Mouse (Mus musculus) layer of hippocampus, postnatal 36 days (tissue): ENCODE data around the gene Armc5. TPM values are rescaled to one million over a fixed set of nuclear protein-coding genes. Genes with fewer than 3 reads are reported as not detected.

Experiments
- DNase-seq, 2 experiments: peaks; one replicate each; pipeline ENCODE4 v3.0.0; 2022
- total RNA-seq, 2 experiments: library from RNA; stranded (reverse); gene quantifications; 2 replicates each; pipeline ENCODE4 v1.2.3; 2021

Gene Armc5
- 10 to 100 TPM; 11.2 to 12.2 TPM for total RNA-seq

- peak; percentile 81 to 82 for DNase-seq
Measured at GRCm38 (mm10) chr7:128236856-128237592, at the start of gene Armc5. TSS of gene Armc5 (plus strand) at chr7:128237342.

GRCm38 (mm10) chr7:128201607-128202006 is 35.5 kb upstream of the Armc5 start:
- DNase-seq: no peak

- DNase-seq: no peak
Measured at GRCm38 (mm10) chr7:128203071-128203470, 34.1 kb upstream of the Armc5 start.

GRCm38 (mm10) chr7:128204179-128204578 is 33.0 kb upstream of the Armc5 start:
- DNase-seq: no peak

DNA sequence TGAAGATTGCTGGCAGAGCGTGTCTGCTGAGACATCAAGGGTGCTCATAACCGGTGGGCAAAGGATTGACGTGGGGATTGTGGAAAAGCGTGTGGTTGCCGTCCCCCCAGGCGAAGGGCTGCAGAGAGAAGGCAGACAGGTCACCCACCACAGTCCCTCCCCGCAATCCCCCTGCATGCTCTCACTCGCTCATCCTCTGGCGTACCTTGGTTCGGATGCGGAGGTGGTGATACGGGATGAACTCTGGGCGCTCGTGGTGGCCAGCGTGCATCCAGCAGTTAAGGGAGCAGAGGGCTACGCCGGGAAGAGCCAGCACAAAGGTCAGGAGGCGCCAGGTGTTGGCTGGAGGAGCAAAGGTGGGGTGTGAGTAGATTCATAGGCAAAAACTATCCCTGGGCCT is 31.4 kb upstream of the Armc5 start:
- no peak for DNase-seq

GRCm38 (mm10) chr7:128206152-128206551 is 31.0 kb upstream of the Armc5 start, which contains the start of gene Cox6a2:
TSS of gene Cox6a2 (minus strand) at chr7:128206387.
- no peak for DNase-seq

- DNase-seq: peak; percentile 23 to 41
Measured at GRCm38 (mm10) chr7:128208187-128208586, 29.0 kb upstream of the Armc5 start.

GRCm38 (mm10) chr7:128209826-128210225 is 27.3 kb upstream of the Armc5 start:
- DNase-seq: no peak

DNA sequence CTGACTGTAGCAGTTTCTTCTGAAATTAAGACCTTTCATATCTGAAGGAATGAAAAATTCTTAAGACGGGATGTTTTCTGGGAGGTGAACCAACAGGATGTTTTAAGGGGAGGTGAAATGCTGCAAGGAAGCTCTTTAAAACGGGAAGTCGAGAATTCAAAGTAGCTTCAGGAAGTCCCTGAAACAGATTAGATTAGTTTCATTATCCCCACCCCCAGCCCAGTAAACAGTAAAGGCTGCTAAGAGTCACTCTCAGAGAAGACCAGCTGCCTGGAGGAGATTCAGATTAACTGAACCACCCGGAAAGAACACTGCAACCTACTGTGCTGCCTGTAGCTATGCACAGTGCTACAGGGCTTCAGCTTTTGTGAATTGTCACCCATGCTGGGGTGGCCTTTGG is 17.2 kb upstream of the Armc5 start:
- DNase-seq: no peak

DNA sequence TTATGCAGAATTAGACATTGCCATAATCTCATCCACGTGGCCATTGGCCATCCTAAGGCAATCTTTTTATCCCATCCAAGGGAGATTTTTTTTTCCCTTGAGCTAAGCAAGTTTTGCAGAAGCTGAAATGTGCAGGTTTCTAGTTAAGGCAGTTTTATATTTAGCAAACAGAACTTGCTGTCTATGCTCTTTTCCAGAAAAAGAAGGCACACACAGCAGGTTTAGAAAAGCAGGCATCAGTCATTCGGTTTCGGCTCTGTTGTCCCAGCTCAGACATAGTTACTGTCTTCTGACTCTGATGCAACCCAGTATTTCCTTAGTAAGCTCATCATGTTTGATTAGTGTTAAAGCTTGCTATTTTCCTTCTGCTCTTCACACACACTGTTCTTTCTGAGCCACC is 16.2 kb upstream of the Armc5 start:
- no peak for DNase-seq

DNA sequence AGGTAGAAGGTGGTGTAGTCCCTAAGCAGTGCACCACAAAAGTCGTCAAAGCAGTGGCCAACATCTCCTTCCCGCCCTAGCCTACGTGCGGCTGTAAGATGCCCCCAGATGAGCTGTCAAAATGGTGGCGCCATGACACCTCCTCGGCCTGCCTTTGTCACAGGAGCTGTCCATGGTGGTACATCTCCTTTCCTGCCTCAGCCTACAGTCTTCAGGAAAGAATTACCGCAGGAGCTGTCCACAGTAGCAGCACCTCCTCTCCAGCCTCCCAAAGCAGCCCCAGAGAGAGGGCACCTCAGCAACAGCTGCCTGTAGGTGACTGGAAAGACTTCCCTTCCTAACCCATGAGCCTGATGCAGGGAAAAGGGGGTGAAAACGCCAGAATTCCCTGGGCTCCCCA is 5.4 kb upstream of the Armc5 start:
- no peak for DNase-seq

DNA sequence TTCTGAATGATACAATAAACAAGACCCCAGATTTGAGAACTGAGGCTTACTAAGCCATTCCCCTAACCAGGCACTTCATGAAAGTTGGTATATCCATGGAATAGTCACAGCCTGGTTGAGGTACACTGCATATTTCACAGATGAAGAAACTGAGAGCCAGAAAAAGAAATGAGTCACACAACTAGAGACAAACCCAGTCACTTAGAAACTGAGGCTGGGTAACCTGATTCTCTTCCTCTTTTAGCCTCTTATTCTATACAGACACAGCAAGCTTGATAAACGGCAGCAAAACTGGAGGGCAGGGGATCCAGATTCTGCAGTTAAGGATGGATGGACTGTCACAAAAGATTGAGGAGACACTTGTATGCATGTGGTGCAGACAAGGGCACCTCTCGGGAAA is 2.3 kb upstream of the Armc5 start:
- no peak for DNase-seq

DNA sequence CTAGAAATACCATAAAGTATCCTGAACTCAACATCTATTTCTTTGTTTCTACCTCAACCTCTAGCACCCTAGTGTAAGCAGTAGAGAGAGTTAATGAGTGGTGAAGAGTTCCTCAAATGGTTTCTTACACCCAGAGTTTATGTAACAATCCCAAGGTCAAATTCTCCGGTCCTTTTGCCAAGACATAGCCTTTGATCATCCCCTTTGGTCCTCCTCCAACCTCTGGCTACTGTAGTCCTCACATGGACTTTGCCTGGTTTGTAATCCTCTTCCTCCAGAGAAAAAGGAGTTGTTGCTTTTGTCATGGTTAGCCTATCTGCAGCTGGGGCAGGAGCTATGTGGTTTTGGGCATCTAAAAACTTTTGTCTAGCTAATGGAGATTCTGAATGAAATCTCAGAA is 1.7 kb upstream of the Armc5 start:
- no peak for DNase-seq

DNA sequence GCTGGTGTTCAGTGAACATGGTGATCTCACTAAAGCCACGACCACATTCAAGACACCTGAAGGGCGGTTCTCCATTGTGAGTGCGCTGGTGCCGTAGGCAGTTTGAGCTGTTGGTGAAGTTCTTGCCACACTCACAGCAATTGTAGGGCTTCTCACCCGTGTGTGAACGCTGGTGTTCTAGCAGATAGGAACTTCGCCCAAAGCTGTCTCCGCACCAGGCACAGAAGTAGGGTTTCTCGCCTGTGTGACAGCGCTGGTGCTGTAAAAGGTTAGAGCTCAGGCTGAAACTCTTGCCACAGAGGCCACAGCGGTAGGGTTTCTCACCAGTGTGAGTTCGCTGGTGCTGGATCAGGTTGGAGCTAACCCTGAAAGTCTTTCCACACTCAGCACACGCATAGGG is 716 bp upstream of the Armc5 start:
- DNase-seq: no peak

GRCm38 (mm10) chr7:128237593-128237926 is 418 bp downstream of the Armc5 start:
- DNase-seq: no peak

DNA sequence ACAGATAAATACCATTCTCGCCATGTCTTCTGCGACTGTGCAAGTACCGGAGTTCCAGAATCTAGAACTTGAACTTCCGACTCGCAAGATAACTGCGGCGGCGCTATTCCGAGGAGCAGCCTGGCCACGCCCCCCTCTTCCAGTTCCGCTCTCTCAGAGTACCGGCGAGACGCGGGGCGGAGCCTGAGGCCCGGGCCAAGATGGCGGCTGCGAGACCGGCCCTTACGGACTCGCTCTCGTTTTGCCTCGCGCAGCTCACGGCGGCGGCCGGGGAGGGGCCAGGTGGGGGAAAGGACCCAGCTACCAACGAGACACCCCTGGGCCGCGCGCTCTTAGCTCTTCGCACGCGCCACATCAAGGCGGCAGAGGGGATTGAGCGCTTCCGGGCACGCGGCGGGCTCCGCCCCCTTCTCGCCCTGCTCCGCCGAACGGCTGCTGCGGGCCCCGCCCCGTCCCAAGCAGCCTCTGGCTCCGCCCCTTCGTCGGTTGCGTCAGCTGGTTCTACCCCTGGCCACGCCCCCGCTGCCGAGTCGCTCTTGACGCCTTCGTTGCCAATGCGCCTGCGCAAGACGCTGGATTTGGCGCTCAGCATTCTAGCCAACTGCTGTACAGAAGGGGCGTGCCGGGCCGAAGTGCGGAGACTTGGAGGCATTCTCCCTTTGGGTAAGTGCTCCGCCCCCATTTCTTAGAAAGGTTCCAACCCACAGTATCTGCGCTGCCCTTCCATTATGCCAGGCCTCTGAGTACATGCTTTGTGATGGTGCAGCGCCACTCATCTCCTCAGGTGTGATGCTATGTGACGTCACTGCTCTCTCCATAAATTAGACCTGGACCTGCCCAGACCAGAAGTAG is 1.0 kb downstream of the Armc5 start, which contains the start of gene 9130023H24Rik:
Gene 9130023H24Rik (minus strand): TSS at position 105 of the 852 bp plus-strand sequence.
- peak; percentile 99 to 100 for DNase-seq

DNA sequence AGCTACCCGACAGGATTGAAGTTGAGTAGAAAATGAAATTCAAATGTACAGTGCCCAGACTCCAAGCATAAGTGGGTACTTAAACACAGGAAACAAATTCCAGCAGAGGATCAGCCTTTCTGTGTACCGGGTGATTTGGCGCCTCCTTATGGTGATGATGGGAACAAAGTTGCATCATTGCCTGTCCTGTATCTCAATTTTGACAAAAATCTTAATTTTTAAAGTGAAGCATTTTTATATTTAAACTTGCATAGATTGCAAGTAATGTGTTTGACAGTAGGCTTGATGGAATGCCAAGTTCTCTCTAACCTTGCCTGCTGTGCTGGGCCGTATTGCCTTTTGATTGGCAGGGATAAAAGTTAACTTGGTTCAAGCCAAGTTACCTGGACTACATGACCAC is 1.8 kb downstream of the Armc5 start:
- no peak for DNase-seq

DNA sequence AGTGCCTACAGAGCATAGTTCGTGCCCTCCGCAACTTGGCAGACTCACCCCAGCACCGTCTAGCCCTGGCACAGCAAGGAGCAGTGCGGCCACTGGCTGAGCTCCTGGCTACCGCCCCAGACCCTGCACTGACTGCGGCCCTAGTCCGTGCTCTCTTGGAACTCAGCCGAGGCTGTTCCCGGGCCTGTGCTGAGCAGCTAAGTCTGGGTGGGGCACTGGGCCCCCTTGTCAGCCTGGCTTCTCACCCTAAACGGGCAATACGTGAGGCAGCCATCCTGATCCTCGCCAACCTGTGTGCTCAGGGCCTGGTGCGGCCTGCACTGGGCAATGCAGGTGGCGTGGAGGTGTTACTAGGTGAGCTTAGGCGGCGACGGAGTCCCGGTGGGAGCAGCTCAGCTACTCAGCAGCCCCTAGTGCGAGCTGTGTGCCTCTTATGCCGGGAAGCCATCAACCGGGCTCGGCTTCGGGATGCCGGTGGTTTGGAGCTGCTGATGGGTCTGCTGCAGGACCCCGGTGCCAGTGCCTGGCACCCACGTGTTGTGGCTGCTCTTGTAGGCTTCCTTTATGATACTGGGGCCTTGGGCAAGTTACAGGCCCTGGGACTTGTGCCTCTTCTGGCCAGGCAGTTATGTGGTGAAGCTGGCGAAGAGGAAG is 3.1 kb downstream of the Armc5 start:
- no peak for DNase-seq

DNA sequence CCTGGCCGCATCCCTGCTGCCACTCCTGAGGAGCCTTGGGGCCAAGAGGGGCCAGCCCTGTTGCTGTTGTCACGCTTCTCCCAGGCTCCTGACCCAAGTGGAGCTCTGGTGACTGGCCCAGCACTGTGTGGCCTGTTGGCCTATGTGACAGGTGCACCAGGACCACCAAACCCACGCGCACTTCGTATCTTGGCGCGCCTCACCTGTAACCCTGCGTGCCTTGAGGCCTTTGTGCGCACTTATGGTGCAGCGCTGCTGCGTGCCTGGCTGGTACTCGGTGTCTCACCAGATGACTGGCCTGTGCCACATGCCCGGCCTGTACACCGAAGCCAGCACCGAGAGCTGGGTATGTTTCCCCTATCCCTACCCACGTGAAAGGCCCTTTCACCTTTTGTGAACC is 5.2 kb downstream of the Armc5 start:
- no peak for DNase-seq

DNA sequence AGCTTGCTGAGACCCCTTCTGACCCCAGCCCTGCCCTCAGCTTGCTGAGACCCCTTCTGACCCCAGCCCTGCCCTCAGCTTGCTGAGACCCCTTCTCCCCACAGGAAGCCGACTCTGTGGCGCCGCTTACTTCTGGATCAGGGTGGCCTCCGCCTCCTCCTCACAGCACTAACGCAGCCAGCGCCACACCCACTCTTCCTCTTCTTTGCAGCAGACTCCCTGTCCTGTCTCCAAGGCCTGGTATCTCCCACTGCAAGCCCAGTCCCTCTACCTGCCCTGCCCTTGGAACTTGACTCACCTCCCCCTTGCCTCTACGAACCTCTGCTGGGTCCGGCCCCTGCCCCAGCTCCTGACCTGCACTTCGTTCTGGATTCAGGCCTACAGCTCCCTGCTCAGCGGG is 6.8 kb downstream of the Armc5 start:
- DNase-seq: no peak

DNA sequence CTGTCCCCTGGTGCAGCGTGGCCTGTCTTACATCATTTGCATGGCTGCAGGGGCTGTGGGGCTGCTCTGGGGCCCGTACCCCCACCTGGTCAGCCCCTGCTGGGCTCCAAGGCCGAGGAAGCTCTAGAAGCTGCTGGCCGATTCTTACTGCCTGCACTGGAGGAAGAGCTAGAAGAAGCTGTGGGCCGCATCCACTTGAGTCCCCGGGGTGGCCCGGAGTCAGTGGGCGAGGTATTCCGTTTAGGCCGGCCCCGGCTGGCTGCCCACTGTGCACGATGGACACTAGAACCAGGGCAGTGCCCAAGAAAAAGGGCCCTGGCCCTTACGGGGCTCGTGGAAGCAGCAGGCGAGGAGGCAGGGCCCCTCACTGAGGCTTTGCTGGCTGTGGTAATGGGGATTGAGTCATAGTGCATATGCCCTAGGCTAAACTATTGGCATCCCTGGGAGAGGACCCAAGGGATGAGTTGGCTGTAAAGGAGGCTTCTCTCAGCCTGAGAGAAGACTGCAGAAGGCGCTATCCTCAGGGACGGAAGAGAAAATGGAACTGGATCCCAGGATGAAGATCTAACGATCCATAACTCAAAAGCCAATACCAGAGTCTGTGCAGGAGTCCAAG is 7.4 kb downstream of the Armc5 start:
- no peak for DNase-seq

GRCm38 (mm10) chr7:128245547-128245946 is 8.4 kb downstream of the Armc5 start:
- DNase-seq: no peak
